Mouse (Mus musculus) hindbrain, embryonic 11.5 days (tissue): ENCODE measurements around the gene Cnppd1. TPM values are rescaled to one million over a fixed set of nuclear protein-coding genes. Genes with fewer than 3 reads are reported as not detected.

Experiments used
- ATAC-seq: fragments of 200-750 bp; cut with Nextera tagmentation; 2 replicates; pipeline ENCODE4 v1.8.0; 2017; ENCODE audit warnings: mild to moderate bottlenecking, moderate TSS enrichment, moderate library complexity; ENCODE audit not compliant: low FRiP score
- DNase-seq: peaks from one replicate; pipeline ENCODE4 v3.0.0-alpha.2; 2015; ENCODE audit warnings: low spot score
- H3K27ac ChIP-seq: fragments of 300-500 bp; sonication (generic); 2 replicates; pipeline ENCODE4 v1.5.1; 2014; ENCODE audit warnings: mild to moderate bottlenecking, low read depth, low read length
- H3K27me3 ChIP-seq: fragments of 300-500 bp; sonication (generic); 2 replicates; pipeline ENCODE4 v1.6.1; 2014; ENCODE audit warnings: mild to moderate bottlenecking, low read length, moderate library complexity, mixed read lengths; ENCODE audit not compliant: control insufficient read depth, insufficient read depth
- H3K36me3 ChIP-seq: fragments of 300-500 bp; sonication (generic); 2 replicates; pipeline ENCODE4 v1.6.1; 2014; ENCODE audit warnings: mild to moderate bottlenecking, low read length, moderate library complexity, mixed read lengths; ENCODE audit not compliant: control insufficient read depth, insufficient read depth
- H3K4me1 ChIP-seq: fragments of 300-500 bp; sonication (generic); replicated peaks from 2 replicates; pipeline ENCODE4 v1.6.1; 2014; ENCODE audit warnings: low read length, mixed read lengths; ENCODE audit not compliant: control insufficient read depth, insufficient read depth
- H3K4me2 ChIP-seq: fragments of 300-500 bp; sonication (generic); replicated peaks from 2 replicates; pipeline ENCODE4 v1.6.1; 2014; ENCODE audit warnings: mild to moderate bottlenecking, low read depth, low read length
- H3K4me3 ChIP-seq: fragments of 300-500 bp; sonication (generic); 2 replicates; pipeline ENCODE4 v1.5.1; 2014; ENCODE audit warnings: low read depth, low read length
- H3K9ac ChIP-seq: fragments of 300-500 bp; sonication (generic); 2 replicates; pipeline ENCODE4 v1.6.1; 2014; ENCODE audit warnings: low read depth, low read length
- H3K9me3 ChIP-seq: fragments of 300-500 bp; sonication (generic); 2 replicates; pipeline ENCODE4 v1.6.1; 2016; ENCODE audit warnings: low read length; ENCODE audit not compliant: control insufficient read depth
- WGBS: fragments of 180-500 bp; shearing (Covaris S2); extraction: QIAGEN DNeasy Blood & Tissue Kit; methylation state at CpG from one replicate; pipeline ENCODE4 v1.1.7; 2014; 5-methylcytosine and 5-hydroxymethylcytosine counted together
- polyA plus RNA-seq: library from polyadenylated mRNA; unstranded; fragments of >200 nt; fragmentation: Nextera tagmentation; extraction: Ambion mirVana; gene quantifications from 2 replicates; pipeline ENCODE4 v1.2.1, GENCODE M21; 2014

Gene Cnppd1
- polyA plus RNA-seq: 47.4 and 49.0 TPM in 2 replicates

DNA sequence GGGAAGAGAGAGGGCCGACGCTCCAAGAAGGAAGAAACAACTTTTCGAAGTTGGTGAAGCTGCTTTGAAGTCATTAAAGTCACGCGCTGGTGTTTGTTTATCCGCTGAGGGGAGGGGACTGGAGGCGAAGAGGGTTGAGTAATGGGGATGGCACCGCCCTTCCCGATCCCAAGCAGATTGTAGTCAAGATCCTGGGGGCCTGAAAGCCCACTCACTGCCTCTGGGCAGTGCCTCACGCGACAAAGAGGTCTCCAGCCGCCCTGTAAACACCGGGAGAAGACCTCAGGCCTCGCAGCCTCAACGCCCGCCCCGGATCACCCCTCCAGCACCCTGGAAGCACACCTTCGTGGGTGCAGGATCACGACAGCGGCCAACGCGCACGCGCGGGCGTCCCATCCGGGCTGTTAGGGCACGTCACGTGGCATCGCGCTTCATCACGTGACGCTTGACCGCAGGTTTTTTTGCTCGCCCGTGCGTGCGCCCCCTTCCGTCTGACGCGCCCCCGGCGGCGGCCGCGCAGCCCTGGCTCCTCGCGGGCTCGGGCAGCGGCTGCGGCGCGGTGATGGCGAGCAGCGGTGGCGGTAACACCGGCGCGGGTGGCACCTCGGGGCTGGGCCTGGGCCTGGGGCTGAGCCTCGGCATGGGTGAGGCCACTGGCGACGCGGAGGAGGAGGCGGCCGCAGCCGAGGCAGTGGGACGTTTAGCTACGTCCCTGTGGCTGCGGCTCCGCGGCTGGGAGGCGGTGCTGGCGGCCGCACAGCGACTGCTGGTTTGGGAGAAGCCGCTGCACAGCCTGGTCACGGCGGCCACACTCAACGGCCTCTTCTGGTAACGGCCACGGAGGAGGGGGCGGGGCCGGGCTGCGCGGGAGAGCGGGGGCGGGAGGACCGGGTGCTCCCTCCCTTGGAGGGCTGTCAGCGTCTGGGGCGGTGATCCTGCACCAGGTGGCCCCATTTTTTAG lies at the start of gene Cnppd1, which contains the start of gene Retreg2:
Gene Cnppd1 (minus strand): TSS at position 411 of the 961 bp plus-strand sequence.
Gene Retreg2 (plus strand): TSS at position 478 of the 961 bp plus-strand sequence.
- Histone ChIP-seq H3K4me2 (peak within 1 kb of the TSS; percentile 86), H3K9me3 (no peaks in the 10 kb centered on the region), H3K27me3 (no peaks in the 10 kb centered on the region), H3K4me1 (peaks cover 9% of the 10 kb centered on the region; the same call in 1 of the 2 replicates), H3K4me3 (peak within 1 kb of the TSS; percentile 78), H3K9ac (peak within 1 kb of the TSS; percentile 85), H3K27ac (peak within 1 kb of the TSS; percentile 95), H3K36me3 (peaks cover 11% of the 10 kb centered on the region; the same call in 1 of the 2 replicates)
- ATAC-seq (peak; percentile 91), DNase-seq (peak; percentile 98)
- WGBS: under 1% methylated on average over 83 of the region's 91 CpGs

DNA sequence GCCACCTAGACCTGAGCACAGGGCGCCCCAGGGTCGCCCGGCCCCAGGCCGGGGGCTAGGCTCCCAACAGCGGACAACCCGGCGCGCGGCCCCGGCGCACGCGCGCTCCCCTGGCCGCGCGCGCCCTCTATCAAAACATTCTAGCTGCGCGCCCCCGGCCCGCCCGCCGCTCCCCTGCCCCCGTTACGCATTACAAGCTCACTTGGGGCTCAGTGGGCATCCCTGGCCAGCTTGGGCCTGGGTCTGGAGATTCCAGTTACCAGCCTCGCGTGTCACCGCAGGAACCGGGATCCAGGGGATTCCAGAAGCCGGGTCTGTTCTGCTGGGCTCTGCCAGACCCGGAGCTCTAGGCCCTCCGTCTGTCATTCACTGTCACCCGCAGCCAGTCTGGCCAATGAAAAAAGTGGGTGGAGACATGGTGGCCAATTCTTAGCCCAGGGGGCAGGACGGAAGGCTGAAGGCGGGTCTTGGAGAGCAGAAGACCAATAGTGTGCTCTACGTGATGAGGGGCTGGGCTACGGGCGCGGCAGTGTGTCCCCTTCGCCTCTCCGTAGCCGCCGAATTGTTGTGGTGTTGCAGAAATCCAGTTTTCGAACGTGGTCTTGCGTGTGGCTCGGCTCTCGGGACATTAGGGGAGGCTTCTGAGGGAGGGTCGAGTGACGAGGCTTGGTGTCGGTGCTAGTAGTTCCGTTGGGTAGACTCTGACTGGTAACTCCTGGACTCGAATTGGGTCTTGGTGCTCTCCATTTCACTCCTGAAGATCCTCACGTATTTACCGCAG lies 49.3 kb upstream of the Cnppd1 start, which contains the start of the genes Ankzf1 and Atg9a:
Gene Ankzf1 (plus strand): TSS at position 530 of the 781 bp plus-strand sequence.
Gene Atg9a (minus strand): TSS at position 575 of the 781 bp plus-strand sequence.
- ATAC-seq: peak; percentile 100
- Histone ChIP-seq H3K4me1 (no peaks in the 10 kb centered on the region), H3K9me3 (no peaks in the 10 kb centered on the region), H3K36me3 (no peaks in the 10 kb centered on the region), H3K4me2 (peak within 1 kb of the TSS; percentile 95), H3K27me3 (no peaks in the 10 kb centered on the region), H3K4me3 (peak within 1 kb of the TSS; percentile 78), H3K9ac (peak within 1 kb of the TSS; percentile 87), H3K27ac (peak within 1 kb of the TSS; percentile 90)
- DNase-seq: peak; percentile 92
- under 1% methylated on average over 50 of the region's 56 CpGs for WGBS

DNA sequence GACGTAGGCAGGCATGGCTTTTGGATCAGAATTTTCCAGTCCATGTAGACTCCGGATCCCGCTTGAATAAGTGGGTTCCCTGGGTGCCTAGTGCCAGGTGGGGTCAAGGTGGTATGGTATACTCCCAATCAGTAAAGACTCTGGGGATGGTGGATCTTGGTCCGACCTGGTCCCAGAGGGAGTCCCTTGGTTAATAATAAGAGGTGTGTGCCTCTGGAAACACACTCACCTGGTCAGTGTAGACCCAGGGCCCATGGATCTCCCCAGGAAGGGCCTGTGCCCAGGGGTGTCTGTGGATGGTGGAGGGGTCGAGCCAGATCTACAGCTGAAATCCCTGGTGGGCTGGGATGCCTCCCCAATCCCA lies 48.7 kb upstream of the Cnppd1 start:
- Histone ChIP-seq H3K27ac (peak overlapping the region; percentile 90), H3K27me3 (no peaks in the 10 kb centered on the region), H3K4me2 (peak overlapping the region; percentile 95), H3K4me1 (no peaks in the 10 kb centered on the region), H3K9me3 (no peaks in the 10 kb centered on the region), H3K9ac (peak overlapping the region; percentile 87), H3K4me3 (peak overlapping the region; percentile 78), H3K36me3 (no peaks in the 10 kb centered on the region)
- WGBS: 43% methylated on average over 5 of the region's 5 CpGs
- no peak for DNase-seq
- ATAC-seq: no peak

DNA sequence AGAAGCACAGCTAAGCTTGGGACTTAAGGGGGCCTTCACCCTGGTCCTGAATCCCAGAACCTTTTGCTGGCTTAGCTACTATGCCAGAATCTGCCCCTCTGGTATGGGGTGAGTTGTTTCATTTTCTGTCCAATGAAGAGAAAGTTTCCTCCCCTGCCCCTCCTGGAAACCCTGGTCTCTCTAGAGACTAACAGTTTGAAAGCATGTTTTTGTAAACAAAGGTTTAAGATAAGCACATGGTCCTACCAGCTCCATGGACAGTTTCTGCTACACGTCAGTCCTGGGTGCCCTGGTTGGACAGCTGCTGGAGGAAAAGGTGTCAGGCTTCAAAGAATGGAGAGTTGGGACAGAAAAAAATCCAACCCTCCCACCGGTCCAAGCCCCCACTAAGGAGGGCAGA lies 48.1 kb upstream of the Cnppd1 start:
- Histone ChIP-seq H3K4me3 (no peak overlapping the region), H3K27ac (no peak overlapping the region), H3K4me1 (no peaks in the 10 kb centered on the region), H3K36me3 (no peaks in the 10 kb centered on the region), H3K9me3 (no peaks in the 10 kb centered on the region), H3K4me2 (no peak overlapping the region), H3K9ac (no peak overlapping the region), H3K27me3 (no peaks in the 10 kb centered on the region)
- no peak for ATAC-seq
- DNase-seq: no peak
- 73% methylated on average over 2 of the region's 2 CpGs for WGBS

DNA sequence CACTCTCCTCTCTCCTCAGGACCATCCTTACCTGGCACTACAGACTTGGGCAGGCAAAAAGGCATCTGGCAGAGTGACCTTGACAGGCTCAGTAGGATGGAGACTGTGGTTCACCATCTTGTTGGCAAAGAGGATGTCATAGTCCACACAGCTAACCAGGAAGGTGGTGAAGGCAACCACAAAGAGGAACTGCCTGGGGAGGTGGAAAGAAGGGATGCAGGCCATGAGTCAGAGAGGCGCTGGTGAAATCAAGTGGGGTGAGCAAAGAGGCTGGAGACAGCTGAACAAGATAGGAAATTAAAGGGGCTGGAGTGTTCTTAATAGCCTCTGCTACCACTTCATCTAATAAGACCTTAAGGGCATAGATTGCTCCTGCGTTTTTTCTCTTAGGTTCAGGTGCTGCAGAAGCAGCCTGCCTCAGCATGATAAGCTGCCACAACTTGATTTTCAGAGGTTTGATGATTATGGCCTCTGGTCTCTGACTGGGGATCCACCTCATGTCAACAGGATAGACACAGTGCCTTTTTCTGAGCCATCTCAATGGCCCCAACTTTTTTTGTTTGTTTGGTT lies 45.5 kb upstream of the Cnppd1 start:
- no peak for DNase-seq
- Histone ChIP-seq H3K27ac (no peak overlapping the region), H3K36me3 (no peaks in the 10 kb centered on the region; the same call in 1 of the 2 replicates), H3K9ac (no peak overlapping the region), H3K27me3 (no peaks in the 10 kb centered on the region), H3K4me3 (no peak overlapping the region), H3K4me1 (no peaks in the 10 kb centered on the region), H3K9me3 (no peaks in the 10 kb centered on the region), H3K4me2 (no peak overlapping the region)
- no peak for ATAC-seq
- WGBS: 90% methylated on average over 2 of the region's 2 CpGs

DNA sequence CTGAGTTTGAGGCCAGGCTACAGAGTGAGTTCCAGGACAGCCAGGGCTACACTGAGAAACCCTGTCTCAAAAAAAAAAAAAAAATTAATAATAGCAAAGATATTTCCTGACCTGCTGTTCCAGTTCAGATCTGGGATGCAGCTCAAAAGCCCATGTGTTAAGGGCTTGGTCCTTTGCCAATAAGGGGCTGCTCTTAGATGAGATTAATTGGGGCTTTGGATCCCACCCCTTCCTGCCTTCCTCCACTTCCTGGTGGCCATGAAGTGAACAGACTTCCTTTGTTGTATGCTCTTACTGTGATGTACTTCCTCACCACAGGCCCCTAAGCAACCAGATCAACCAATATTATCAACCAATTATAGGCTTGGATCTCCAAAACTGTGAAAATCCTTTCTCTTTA lies 44.6 kb upstream of the Cnppd1 start:
- DNase-seq (no peak), ATAC-seq (no peak)
- H3K9me3 ChIP-seq: no peaks in the 10 kb centered on the region
- no peak overlapping the region for H3K27ac ChIP-seq
- H3K27me3 ChIP-seq: no peaks in the 10 kb centered on the region
- H3K36me3 ChIP-seq: peaks cover 4% of the 10 kb centered on the region; the same call in 1 of the 2 replicates
- no peak overlapping the region for H3K4me3 ChIP-seq
- no peak overlapping the region for H3K4me2 ChIP-seq
- no peak overlapping the region for H3K9ac ChIP-seq
- no peaks in the 10 kb centered on the region for H3K4me1 ChIP-seq

DNA sequence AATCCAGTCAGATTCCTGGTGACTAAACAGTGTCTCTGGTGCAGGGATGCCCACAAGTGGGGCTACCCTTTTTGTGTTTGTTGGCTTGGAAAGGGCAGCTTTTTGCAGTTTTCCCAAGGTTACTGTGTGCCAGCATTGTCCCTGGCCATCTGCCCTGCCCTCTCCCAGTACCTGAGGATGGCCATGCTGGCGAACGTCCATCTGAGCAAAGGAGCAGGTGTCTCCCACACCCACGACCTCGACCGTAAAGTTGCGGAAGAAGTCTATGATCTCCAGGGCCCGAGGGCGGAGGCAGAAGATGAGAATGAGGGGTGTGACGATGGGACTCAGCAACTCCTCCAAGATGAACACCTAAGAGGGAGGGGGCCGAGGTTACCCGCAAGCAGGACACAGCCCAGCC lies 43.0 kb upstream of the Cnppd1 start:
- Histone ChIP-seq H3K4me2 (no peak overlapping the region), H3K4me3 (no peak overlapping the region), H3K9me3 (no peaks in the 10 kb centered on the region), H3K4me1 (no peaks in the 10 kb centered on the region), H3K27me3 (no peaks in the 10 kb centered on the region), H3K27ac (no peak overlapping the region), H3K9ac (no peak overlapping the region), H3K36me3 (peaks cover 4% of the 10 kb centered on the region; the same call in 1 of the 2 replicates)
- WGBS: 93% methylated on average over 11 of the region's 11 CpGs
- DNase-seq (no peak), ATAC-seq (no peak)

DNA sequence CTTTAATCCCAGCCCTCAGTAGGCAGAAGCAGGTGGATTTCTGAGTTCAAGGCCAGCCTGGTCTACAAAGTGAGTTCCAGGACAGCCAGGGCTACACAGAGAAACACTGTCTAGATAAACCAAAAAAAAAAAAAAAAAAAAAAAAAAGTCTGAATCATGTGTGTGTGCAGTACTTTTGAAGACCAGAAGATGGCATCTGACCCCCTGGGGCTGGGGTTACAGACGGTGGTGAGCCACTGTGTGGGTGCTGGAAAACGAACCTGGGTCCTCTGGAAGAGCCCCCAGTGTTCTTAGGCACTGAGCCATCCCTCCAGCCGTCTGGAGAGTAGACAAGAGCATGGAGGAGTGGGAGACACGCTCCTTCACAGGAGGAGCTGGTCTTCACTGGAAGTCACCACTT lies 39.6 kb upstream of the Cnppd1 start:
- H3K27me3 ChIP-seq: no peaks in the 10 kb centered on the region
- DNase-seq (no peak), ATAC-seq (no peak)
- no peak overlapping the region for H3K9ac ChIP-seq
- peaks cover 6% of the 10 kb centered on the region for H3K36me3 ChIP-seq
- H3K9me3 ChIP-seq: no peaks in the 10 kb centered on the region
- peaks cover 3% of the 10 kb centered on the region; the same call in 1 of the 2 replicates for H3K4me1 ChIP-seq
- no peak overlapping the region for H3K4me2 ChIP-seq
- H3K27ac ChIP-seq: no peak overlapping the region
- H3K4me3 ChIP-seq: no peak overlapping the region
- 84% methylated on average over 4 of the region's 4 CpGs for WGBS
